Mouse (Mus musculus): ENCODE results near the gene Spink8. TPM values are rescaled to one million over a fixed set of nuclear protein-coding genes. Genes with fewer than 3 reads are reported as not detected.

Gene Spink8
- polyA plus RNA-seq, 1 experiment, result 0.11 TPM

DNA sequence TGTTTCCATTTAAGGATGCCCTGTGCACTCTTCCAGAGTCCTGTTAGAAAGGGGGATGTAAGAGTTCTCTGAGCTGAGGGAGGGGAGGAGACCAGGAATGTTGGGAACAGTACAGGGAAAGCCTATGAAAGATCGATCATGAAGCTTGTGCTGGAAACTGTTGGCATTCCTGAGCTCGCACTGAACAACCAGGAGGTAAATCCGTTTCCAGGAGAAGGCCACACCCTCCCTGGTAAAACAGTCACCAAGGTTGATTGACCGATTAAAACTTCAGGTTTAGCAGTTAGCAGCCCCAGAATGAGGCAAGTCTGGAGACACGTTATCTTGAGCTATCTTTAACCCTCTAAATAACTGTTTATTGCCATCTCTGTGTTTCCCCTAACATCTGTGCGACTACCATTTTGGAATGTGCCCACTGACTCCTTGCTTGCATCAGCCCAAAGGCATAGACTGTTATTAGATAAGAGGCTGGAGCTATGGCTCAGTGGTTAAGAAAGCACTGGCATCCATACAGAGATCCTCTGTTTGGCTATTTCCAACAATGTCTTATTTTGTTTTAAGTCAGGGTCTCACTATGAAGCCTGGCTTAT lies 59.0 kb downstream of the Spink8 start:
- DNase-seq (ENCODE audit: low spot score), result no peak

- DNase-seq (ENCODE audit: low spot score), result peak; percentile 87
Measured at GRCm38 (mm10) chr9:109874797-109875691, 63.0 kb downstream of the Spink8 start, which contains the start of gene Cdc25a. TSS of gene Cdc25a (plus strand) at chr9:109875579.

DNA sequence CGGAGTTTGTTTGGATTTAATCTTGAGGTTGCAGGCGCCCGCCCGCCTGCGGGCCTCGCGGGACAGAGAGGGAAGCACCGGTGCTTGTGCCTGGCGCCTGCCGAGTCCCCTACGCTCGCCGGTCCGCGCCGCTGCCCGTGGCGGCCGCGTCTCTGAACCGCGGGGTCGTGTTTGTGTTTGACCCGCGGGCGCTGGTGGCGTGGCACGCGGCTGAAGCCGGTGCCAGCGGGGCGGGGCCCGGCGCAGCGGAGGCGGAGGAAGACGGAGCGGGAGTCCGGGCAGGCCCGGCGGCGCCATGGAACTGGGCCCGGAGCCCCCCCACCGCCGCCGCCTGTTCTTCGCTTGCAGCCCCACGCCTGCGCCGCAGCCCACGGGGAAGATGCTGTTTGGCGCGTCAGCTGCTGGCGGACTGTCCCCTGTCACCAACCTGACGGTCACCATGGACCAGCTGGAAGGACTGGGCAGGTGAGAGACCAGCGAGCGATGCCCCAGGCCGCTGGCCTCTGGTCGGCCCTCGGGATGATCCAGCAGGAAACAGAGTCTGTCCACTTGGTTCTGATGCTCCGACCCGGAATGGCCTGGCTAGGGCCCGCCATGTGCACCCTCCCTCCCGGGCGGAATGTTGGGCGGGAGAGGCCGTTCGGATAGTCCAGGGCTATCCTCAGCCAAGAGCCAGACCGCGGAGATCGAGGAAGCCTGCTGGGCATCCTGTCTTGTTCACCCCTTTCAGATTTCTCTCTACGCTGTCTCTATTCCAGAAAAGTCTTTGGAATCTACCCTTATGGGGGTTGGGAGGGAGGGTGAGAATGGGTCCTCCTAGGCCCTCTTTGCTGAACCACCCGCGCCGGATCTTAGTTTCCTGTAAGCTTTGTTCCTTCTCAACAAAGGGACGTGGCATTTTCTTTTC lies 63.9 kb downstream of the Spink8 start:
- DNase-seq (ENCODE audit: low spot score), result peak; percentile 62

Other genes starting within 250 kb of the Spink8 start
- gene Fbxw15, start 244.0 kb upstream of the Spink8 start, polyA plus RNA-seq (2012; rRNA removed), result 1.0 and 1.9 TPM in 2 replicates
- gene Fbxw24, start 186.2 kb upstream of the Spink8 start, polyA plus RNA-seq (2012; rRNA removed), result 0.21 and 0.34 TPM in 2 replicates
- gene Fbxw25, start 147.6 kb upstream of the Spink8 start, polyA plus RNA-seq (2012; rRNA removed), result 0.10 TPM in 2 replicates
- 0.94 and 1.1 TPM in 2 replicates for gene Fbxw18, start 109.6 kb upstream of the Spink8 start, polyA plus RNA-seq (2012; rRNA removed)
- gene Fbxw26, start 66.2 kb upstream of the Spink8 start, polyA plus RNA-seq (2012; rRNA removed), result 0.34 and 0.61 TPM in 2 replicates
- gene Fbxw27, start 21.6 kb upstream of the Spink8 start, polyA plus RNA-seq (2012; rRNA removed), result 8.2 and 17.0 TPM in 2 replicates
- gene Nme6, start 20.5 kb downstream of the Spink8 start, polyA plus RNA-seq (2012; rRNA removed), result 19.5 and 22.1 TPM in 2 replicates
- gene Camp, start 37.3 kb downstream of the Spink8 start, polyA plus RNA-seq (2012; rRNA removed), result not detected in 2 replicates
- 12.6 and 13.1 TPM in 2 replicates for gene Cdc25a, start 63.3 kb downstream of the Spink8 start, polyA plus RNA-seq (2012; rRNA removed)
- gene Map4, start 119.2 kb downstream of the Spink8 start, polyA plus RNA-seq (2012; rRNA removed), result 84.3 and 129 TPM in 2 replicates